Mouse (Mus musculus): Measurements from ENCODE around the gene Scamp3. TPM values are rescaled to one million over a fixed set of nuclear protein-coding genes. Genes with fewer than 3 reads are reported as not detected.
A peak's percentile ranks its signal among the peaks of the same experiment; 100 is the strongest.
"Not testable (repeated sequence)": the region's sequence is repeated elsewhere in the genome, so short reads cannot be mapped to it uniquely, and the experiment has no call there.

The Scamp3 gene
- polyA plus RNA-seq, 1 experiment from 2014 or later = 115 TPM

GRCm38 (mm10) chr3:89147101-89147978 lies 29.9 kb upstream of the Scamp3 start:
- Histone ChIP-seq H3K4me1 (peaks cover 14% of the 10 kb centered on the region), H3K4me2 (peak overlapping the region; percentile 67), H3K9ac (peak overlapping the region; percentile 62), H3K9me3 (no peaks in the 10 kb centered on the region), H3K36me3 (no peaks in the 10 kb centered on the region), H3K27me3 (peaks cover 57% of the 10 kb centered on the region), H3K27ac (no peak overlapping the region), H3K4me3 (peak overlapping the region; percentile 41)
- WGBS = 24% methylated on average over 26 of the region's 26 CpGs
- no peak for ATAC-seq (ENCODE audit: insufficient number of reproducible peaks, insufficient read depth, low FRiP score, low TSS enrichment, low read depth)

GRCm38 (mm10) chr3:89147979-89148311 lies 29.3 kb upstream of the Scamp3 start:
- peaks cover 60% of the 10 kb centered on the region for H3K27me3 ChIP-seq
- peak overlapping the region; percentile 67 for H3K4me2 ChIP-seq
- 4% methylated on average over 15 of the region's 15 CpGs for WGBS
- H3K27ac ChIP-seq = no peak overlapping the region
- peak overlapping the region; percentile 62 for H3K9ac ChIP-seq
- H3K4me3 ChIP-seq = peak overlapping the region; percentile 41
- H3K4me1 ChIP-seq = peaks cover 14% of the 10 kb centered on the region
- no peaks in the 10 kb centered on the region for H3K9me3 ChIP-seq
- no peak for ATAC-seq (ENCODE audit: insufficient number of reproducible peaks, insufficient read depth, low FRiP score, low TSS enrichment, low read depth)
- no peaks in the 10 kb centered on the region for H3K36me3 ChIP-seq

GRCm38 (mm10) chr3:89148567-89148966 lies 28.7 kb upstream of the Scamp3 start:
- no peak overlapping the region for H3K27ac ChIP-seq
- no peak for ATAC-seq (ENCODE audit: insufficient number of reproducible peaks, insufficient read depth, low FRiP score, low TSS enrichment, low read depth)
- peak overlapping the region; percentile 67; the same call in 1 of the 2 replicates for H3K4me2 ChIP-seq
- H3K9me3 ChIP-seq = no peaks in the 10 kb centered on the region
- H3K4me3 ChIP-seq = no peak overlapping the region
- H3K27me3 ChIP-seq = peaks cover 60% of the 10 kb centered on the region
- H3K36me3 ChIP-seq = no peaks in the 10 kb centered on the region
- 72% methylated on average over 14 of the region's 14 CpGs for WGBS
- peaks cover 14% of the 10 kb centered on the region for H3K4me1 ChIP-seq
- no peak overlapping the region for H3K9ac ChIP-seq

GRCm38 (mm10) chr3:89152084-89152835 lies 25.0 kb upstream of the Scamp3 start:
- Histone ChIP-seq H3K4me1 (peaks cover 12% of the 10 kb centered on the region), H3K9me3 (no peaks in the 10 kb centered on the region), H3K27me3 (peaks cover 47% of the 10 kb centered on the region), H3K27ac (no peak overlapping the region), H3K4me3 (no peak overlapping the region), H3K9ac (no peak overlapping the region), H3K36me3 (no peaks in the 10 kb centered on the region), H3K4me2 (no peak overlapping the region)
- ATAC-seq (ENCODE audit: insufficient number of reproducible peaks, insufficient read depth, low FRiP score, low TSS enrichment, low read depth) = no peak
- 62% methylated on average over 17 of the region's 17 CpGs for WGBS

DNA sequence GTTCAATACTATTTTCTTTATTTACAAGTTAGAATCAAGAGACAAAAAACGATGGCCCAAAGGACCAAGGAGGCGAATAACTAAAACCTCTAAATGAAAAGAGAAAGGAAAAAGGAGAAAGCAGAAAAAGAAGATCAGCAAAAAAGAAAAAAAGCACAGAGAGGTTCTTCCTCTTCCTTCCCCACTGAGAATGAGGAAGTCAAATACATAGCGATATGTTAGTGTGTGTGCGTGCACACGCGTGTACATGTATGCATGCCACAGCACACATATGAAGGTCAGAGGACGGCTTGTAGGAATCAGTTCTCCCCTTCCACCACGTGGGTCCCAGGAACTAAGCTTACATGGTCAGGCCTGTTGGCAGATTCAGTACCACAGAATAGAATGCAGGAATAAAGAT lies 20.3 kb upstream of the Scamp3 start:
- no peaks in the 10 kb centered on the region for H3K9me3 ChIP-seq
- WGBS = 87% methylated on average over 8 of the region's 8 CpGs
- ATAC-seq (ENCODE audit: insufficient number of reproducible peaks, insufficient read depth, low FRiP score, low TSS enrichment, low read depth) = no peak
- no peak overlapping the region for H3K27ac ChIP-seq
- H3K4me1 ChIP-seq = peaks cover 19% of the 10 kb centered on the region
- no peaks in the 10 kb centered on the region for H3K36me3 ChIP-seq
- peaks cover 34% of the 10 kb centered on the region for H3K27me3 ChIP-seq
- no peak overlapping the region for H3K9ac ChIP-seq
- no peak overlapping the region for H3K4me2 ChIP-seq
- no peak overlapping the region for H3K4me3 ChIP-seq

GRCm38 (mm10) chr3:89158651-89159050 lies 18.6 kb upstream of the Scamp3 start:
- no peaks in the 10 kb centered on the region for H3K9me3 ChIP-seq
- no peaks in the 10 kb centered on the region for H3K36me3 ChIP-seq
- no peak overlapping the region for H3K27ac ChIP-seq
- ATAC-seq (ENCODE audit: insufficient number of reproducible peaks, insufficient read depth, low FRiP score, low TSS enrichment, low read depth) = no peak
- peaks cover 26% of the 10 kb centered on the region for H3K27me3 ChIP-seq
- H3K4me2 ChIP-seq = peak overlapping the region; percentile 99; the same call in 1 of the 2 replicates
- H3K9ac ChIP-seq = no peak overlapping the region
- peak overlapping the region; percentile 69 for H3K4me3 ChIP-seq
- WGBS = 22% methylated on average over 7 of the region's 7 CpGs
- peaks cover 19% of the 10 kb centered on the region for H3K4me1 ChIP-seq

DNA sequence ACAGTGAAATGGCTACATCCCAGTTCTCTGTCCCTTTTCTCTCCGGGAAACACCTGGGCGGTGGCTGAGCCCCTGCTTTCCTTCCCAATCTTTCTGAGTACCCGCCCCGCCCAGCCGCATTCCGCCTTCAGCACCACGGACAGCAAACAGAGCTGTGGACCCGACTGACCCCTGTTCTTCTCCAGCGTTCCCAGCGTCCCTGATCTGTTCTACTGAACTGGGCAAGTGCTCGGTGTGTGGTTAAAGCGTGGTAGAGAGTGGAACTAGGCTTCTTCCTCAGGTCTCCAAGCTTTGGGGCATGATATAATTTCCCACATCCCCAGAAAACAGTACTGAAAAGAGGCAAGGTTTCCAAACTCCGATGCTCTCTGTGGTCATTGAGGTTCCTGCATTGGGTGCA lies 18.1 kb upstream of the Scamp3 start:
- H3K27ac ChIP-seq = no peak overlapping the region
- peaks cover 23% of the 10 kb centered on the region for H3K4me1 ChIP-seq
- no peaks in the 10 kb centered on the region for H3K36me3 ChIP-seq
- WGBS = under 1% methylated on average over 13 of the region's 13 CpGs
- H3K4me3 ChIP-seq = peak overlapping the region; percentile 69
- H3K9me3 ChIP-seq = no peaks in the 10 kb centered on the region
- H3K9ac ChIP-seq = peak overlapping the region; percentile 71; the same call in 1 of the 2 replicates
- ATAC-seq (ENCODE audit: insufficient number of reproducible peaks, insufficient read depth, low FRiP score, low TSS enrichment, low read depth) = no peak
- H3K4me2 ChIP-seq = peak overlapping the region; percentile 99
- H3K27me3 ChIP-seq = peaks cover 25% of the 10 kb centered on the region

GRCm38 (mm10) chr3:89159616-89160344 lies 17.5 kb upstream of the Scamp3 start, which contains the start of gene Hcn3:
Gene Hcn3 (minus strand): TSS chr3:89160196.
- Histone ChIP-seq H3K27ac (no peak within 1 kb of the TSS), H3K9ac (peak within 1 kb of the TSS; percentile 71), H3K4me2 (peak within 1 kb of the TSS; percentile 99), H3K27me3 (peaks cover 24% of the 10 kb centered on the region), H3K4me3 (peak within 1 kb of the TSS; percentile 69), H3K4me1 (peaks cover 23% of the 10 kb centered on the region), H3K36me3 (no peaks in the 10 kb centered on the region), H3K9me3 (no peaks in the 10 kb centered on the region)
- 0 out of 2 replicates have a peak, but pooled peaks have one; percentile 59 for ATAC-seq (ENCODE audit: insufficient number of reproducible peaks, insufficient read depth, low FRiP score, low TSS enrichment, low read depth)
- under 1% methylated on average over 49 of the region's 66 CpGs for WGBS

- not testable (repeated sequence) for H3K4me2 ChIP-seq; H3K36me3 ChIP-seq; H3K27ac ChIP-seq; H3K9me3 ChIP-seq; H3K4me3 ChIP-seq; H3K9ac ChIP-seq; ATAC-seq (ENCODE audit: insufficient number of reproducible peaks, insufficient read depth, low FRiP score, low TSS enrichment, low read depth)
- peaks cover 24% of the 10 kb centered on the region for H3K27me3 ChIP-seq
- peaks cover 31% of the 10 kb centered on the region for H3K4me1 ChIP-seq
Observed at GRCm38 (mm10) chr3:89161207-89161606, 16.1 kb upstream of the Scamp3 start.

GRCm38 (mm10) chr3:89161786-89162185 lies 15.5 kb upstream of the Scamp3 start:
- H3K4me3 ChIP-seq = no peak overlapping the region
- no peaks in the 10 kb centered on the region for H3K9me3 ChIP-seq
- peaks cover 3% of the 10 kb centered on the region; the same call in 1 of the 2 replicates for H3K36me3 ChIP-seq
- H3K27me3 ChIP-seq = peaks cover 24% of the 10 kb centered on the region
- WGBS = 78% methylated on average over 4 of the region's 4 CpGs
- ATAC-seq (ENCODE audit: insufficient number of reproducible peaks, insufficient read depth, low FRiP score, low TSS enrichment, low read depth) = no peak
- H3K4me1 ChIP-seq = peaks cover 35% of the 10 kb centered on the region
- no peak overlapping the region for H3K27ac ChIP-seq
- H3K4me2 ChIP-seq = no peak overlapping the region
- no peak overlapping the region for H3K9ac ChIP-seq

- H3K27ac ChIP-seq = no peak overlapping the region
- ATAC-seq (ENCODE audit: insufficient number of reproducible peaks, insufficient read depth, low FRiP score, low TSS enrichment, low read depth) = no peak
- no peak overlapping the region for H3K9ac ChIP-seq
- 76% methylated on average over 1 of the region's 1 CpGs for WGBS
- H3K36me3 ChIP-seq = peaks cover 16% of the 10 kb centered on the region
- no peaks in the 10 kb centered on the region for H3K9me3 ChIP-seq
- peaks cover 18% of the 10 kb centered on the region for H3K27me3 ChIP-seq
- no peak overlapping the region for H3K4me3 ChIP-seq
- no peak overlapping the region for H3K4me2 ChIP-seq
- H3K4me1 ChIP-seq = peaks cover 32% of the 10 kb centered on the region
Observed at GRCm38 (mm10) chr3:89163123-89163522, 14.2 kb upstream of the Scamp3 start.
